Mouse (Mus musculus) liver, adult (tissue): ENCODE data around the gene AU018091.

Experiments used
- GATA4 ChIP-seq: IDR thresholded peaks from 2 replicates; pipeline ENCODE4 v1.6.1; 2014; ENCODE audit warnings: mild to moderate bottlenecking, low read length; ENCODE audit not compliant: insufficient replicate concordance

AU018091 gene

GRCm38 (mm10) chr7:3193049-3193632, 24.1 kb upstream of the AU018091 start:
- TF ChIP-seq GATA4, result no peak

- TF ChIP-seq GATA4, result no peak
These were observed 23.0 kb upstream of the AU018091 start for GRCm38 (mm10) chr7:3191971-3192498.

- TF ChIP-seq GATA4, result no peak
These were observed 17.1 kb upstream of the AU018091 start for GRCm38 (mm10) chr7:3186136-3186535.

- TF ChIP-seq GATA4, result no peak
These were observed 15.4 kb upstream of the AU018091 start for GRCm38 (mm10) chr7:3184394-3184793.

- no peak for TF ChIP-seq GATA4
These were observed 707 bp downstream of the AU018091 start for GRCm38 (mm10) chr7:3168296-3168695.

GRCm38 (mm10) chr7:3166270-3166669, 2.7 kb downstream of the AU018091 start:
- no peak for TF ChIP-seq GATA4

- TF ChIP-seq GATA4, result no peak
These were observed 4.0 kb downstream of the AU018091 start for GRCm38 (mm10) chr7:3164991-3165390.

- TF ChIP-seq GATA4, result no peak
These were observed 4.6 kb downstream of the AU018091 start for GRCm38 (mm10) chr7:3164381-3164780.

GRCm38 (mm10) chr7:3150376-3150775, 18.6 kb downstream of the AU018091 start:
- no peak for TF ChIP-seq GATA4

GRCm38 (mm10) chr7:3146072-3146471, 22.9 kb downstream of the AU018091 start:
- TF ChIP-seq GATA4, result no peak

- no peak for TF ChIP-seq GATA4
These were observed 25.7 kb downstream of the AU018091 start for GRCm38 (mm10) chr7:3143329-3143728.

- no peak for TF ChIP-seq GATA4
These were observed 33.4 kb downstream of the AU018091 start for GRCm38 (mm10) chr7:3135606-3136005.

GRCm38 (mm10) chr7:3134654-3135053, 34.3 kb downstream of the AU018091 start:
- no peak for TF ChIP-seq GATA4

- no peak for TF ChIP-seq GATA4
These were observed 38.7 kb downstream of the AU018091 start for GRCm38 (mm10) chr7:3130342-3130741.
